Comparison of ENCODE assay signal across 30 mouse cellular contexts in genomic region chr10:21613021-21613860, GRCm38 (mm10). TPM values are rescaled to one million over a fixed set of nuclear protein-coding genes. Genes with fewer than 3 reads are reported as not detected.
DNase-seq lines count a peak whose midpoint lies in the region; ATAC-seq and TF ChIP-seq lines count a peak whose summit lies in the region.
"Had no signal": no experiment of that assay in that cellular context is flagged by ENCODE, and none has a peak within 500 bp of the region (broad histone marks: within the 10 kb centered on the region; RNA-seq: fewer than 3 reads in every experiment).

No protein-coding gene starts in this region.

- no peak for ATAC-seq in intestine, postnatal 0 days
- peak; percentile 65; the same call in 1 of the 2 replicates for ATAC-seq in kidney, postnatal 0 days (replicated peaks; ENCODE audit: low FRiP score, low read depth)
- ATAC-seq: forebrain, embryonic 14.5 days; liver, embryonic 12.5 days; midbrain, embryonic 15.5 days had no signal

- intact Hi-C loops in heart, postnatal 14 days (cut with DNase I) = no loop called here
- intact Hi-C loops in left cerebral cortex, adult 2 months (cut with DNase I) = no loop called here

- H3K36me3 ChIP-seq in intestine, postnatal 0 days (ENCODE audit: control insufficient read depth, insufficient read depth) = no peaks in the 10 kb centered on the region
- H3K36me3 ChIP-seq in kidney, postnatal 0 days (ENCODE audit: insufficient read depth, low read length) = no peaks in the 10 kb centered on the region
- H3K36me3 ChIP-seq in embryonic facial prominence, embryonic 10.5 days (replicated peaks) = no peaks in the 10 kb centered on the region
- H3K36me3 ChIP-seq: embryonic facial prominence, embryonic 12.5 days; limb, embryonic 12.5 days; liver, embryonic 12.5 days; midbrain, embryonic 15.5 days; neural tube, embryonic 15.5 days had no signal

- no peaks in the 10 kb centered on the region for H3K27me3 ChIP-seq in intestine, postnatal 0 days (replicated peaks; ENCODE audit: control insufficient read depth, insufficient read depth, low read length)
- H3K27me3 ChIP-seq in kidney, postnatal 0 days (ENCODE audit: insufficient read depth, low read length) = no peaks in the 10 kb centered on the region
- H3K27me3 ChIP-seq in embryonic facial prominence, embryonic 10.5 days (replicated peaks; ENCODE audit: low read depth, poor library complexity, severe bottlenecking) = no peaks in the 10 kb centered on the region
- H3K27me3 ChIP-seq: CH12.LX; embryonic facial prominence, embryonic 12.5 days; limb, embryonic 12.5 days; liver, embryonic 12.5 days; neural tube, embryonic 15.5 days had no signal

- H3K27ac ChIP-seq in intestine, postnatal 0 days (ENCODE audit: low read depth, low read length) = peak overlapping the region; percentile 67
- peak overlapping the region; percentile 70 for H3K27ac ChIP-seq in kidney, postnatal 0 days
- no peak overlapping the region for H3K27ac ChIP-seq in embryonic facial prominence, embryonic 10.5 days (replicated peaks)
- no peak overlapping the region for H3K27ac ChIP-seq in left cerebral cortex, adult 2 months
- H3K27ac ChIP-seq: embryonic facial prominence, embryonic 12.5 days; hindbrain, embryonic 14.5 days; limb, embryonic 12.5 days; liver, embryonic 12.5 days; midbrain, embryonic 15.5 days; neural tube, embryonic 15.5 days had no signal

- no peak overlapping the region for H3K9ac ChIP-seq in intestine, postnatal 0 days (ENCODE audit: low read depth, low read length)
- H3K9ac ChIP-seq in kidney, postnatal 0 days (ENCODE audit: low read depth, low read length) = no peak overlapping the region
- H3K9ac ChIP-seq: embryonic facial prominence, embryonic 12.5 days; hindbrain, embryonic 14.5 days; limb, embryonic 12.5 days; liver, embryonic 12.5 days; midbrain, embryonic 15.5 days; neural tube, embryonic 15.5 days had no signal

- WGBS in intestine, postnatal 0 days = 67% methylated on average over 4 of the region's 4 CpGs
- 37% methylated on average over 4 of the region's 4 CpGs for WGBS in kidney, postnatal 0 days
- 83% methylated on average over 4 of the region's 4 CpGs for WGBS in embryonic facial prominence, embryonic 10.5 days

- no peak overlapping the region for H3K4me2 ChIP-seq in intestine, postnatal 0 days (replicated peaks; ENCODE audit: low read depth)
- no peak overlapping the region for H3K4me2 ChIP-seq in kidney, postnatal 0 days (ENCODE audit: low read length)
- H3K4me2 ChIP-seq: embryonic facial prominence, embryonic 12.5 days; heart, embryonic 11.5 days; hindbrain, embryonic 14.5 days; limb, embryonic 12.5 days; liver, embryonic 12.5 days; midbrain, embryonic 15.5 days; neural tube, embryonic 15.5 days had no signal

- no peaks in the 10 kb centered on the region for H3K9me3 ChIP-seq in intestine, postnatal 0 days (ENCODE audit: control insufficient read depth)
- H3K9me3 ChIP-seq in kidney, postnatal 0 days (replicated peaks; ENCODE audit: low read length) = no peaks in the 10 kb centered on the region
- H3K9me3 ChIP-seq in embryonic facial prominence, embryonic 10.5 days = no peaks in the 10 kb centered on the region
- H3K9me3 ChIP-seq: embryonic facial prominence, embryonic 12.5 days; limb, embryonic 12.5 days; liver, embryonic 12.5 days; midbrain, embryonic 15.5 days; neural tube, embryonic 15.5 days had no signal

- peak; percentile 74 for DNase-seq in heart, adult 11 months
- no peak for DNase-seq in heart, postnatal 14 days
- peak; percentile 31 for DNase-seq in kidney, postnatal 0 days (ENCODE audit: low spot score)
- DNase-seq in embryonic facial prominence, embryonic 10.5 days (ENCODE audit: low spot score) = no peak
- no peak for DNase-seq in thymus, postnatal 0 days (ENCODE audit: low spot score)
- DNase-seq in left cerebral cortex, adult 2 months (ENCODE audit: extremely low spot score in 1 of 2, low spot score in 2 of 2) = no peak
- DNase-seq: cerebellum, adult 9-11 months; lung, adult 2 months; lung, postnatal 36 days; thymus, postnatal 14 days had no signal

- H3K4me1 ChIP-seq in intestine, postnatal 0 days (replicated peaks; ENCODE audit: control insufficient read depth, insufficient read depth, low read length) = peaks cover 9% of the 10 kb centered on the region; the same call in 1 of the 2 replicates
- H3K4me1 ChIP-seq in kidney, postnatal 0 days (replicated peaks; ENCODE audit: insufficient read depth, low read length) = 0 out of 2 replicates have a peak, but pooled peaks cover 4% of the 10 kb centered on the region
- H3K4me1 ChIP-seq in embryonic facial prominence, embryonic 10.5 days = no peaks in the 10 kb centered on the region
- H3K4me1 ChIP-seq: embryonic facial prominence, embryonic 12.5 days; liver, embryonic 12.5 days; midbrain, embryonic 15.5 days; neural tube, embryonic 15.5 days had no signal

- TF ChIP-seq CTCF in intestine, postnatal 0 days (IDR thresholded peaks at IDR 0.05; ENCODE audit: low read depth) = no peak
- TF ChIP-seq CTCF in kidney, postnatal 0 days (IDR thresholded peaks at IDR 0.05; ENCODE audit: low read depth) = no peak
- no peak for TF ChIP-seq CTCF in left cerebral cortex, adult 2 months (IDR thresholded peaks at IDR 0.05)

- H3K4me3 ChIP-seq in intestine, postnatal 0 days (ENCODE audit: low read depth, low read length) = no peak overlapping the region
- no peak overlapping the region for H3K4me3 ChIP-seq in kidney, postnatal 0 days (replicated peaks; ENCODE audit: low read depth, low read length)
- H3K4me3 ChIP-seq in embryonic facial prominence, embryonic 10.5 days = no peak overlapping the region
- no peak overlapping the region for H3K4me3 ChIP-seq in left cerebral cortex, adult 2 months
- H3K4me3 ChIP-seq: embryonic facial prominence, embryonic 12.5 days; erythroblast, embryonic 14.5 days; limb, embryonic 12.5 days; liver, embryonic 12.5 days; midbrain, embryonic 15.5 days; neural tube, embryonic 15.5 days had no signal

RNA-seq across cellular contexts. Expression of gene 1700020N01Rik, which starts 20.3 kb away (rescaled TPM):
- total RNA-seq in heart, postnatal 14 days (2021) = not detected
- polyA plus RNA-seq in intestine, postnatal 0 days (2015; fragmentation: Nextera tagmentation; extraction: Ambion mirVana) = 1.4 and 2.1 TPM in 2 replicates
- 0.29 and 0.36 TPM in 2 replicates for polyA plus RNA-seq in kidney, postnatal 0 days (2015; fragmentation: Nextera tagmentation; extraction: Ambion mirVana)
- polyA plus RNA-seq in embryonic facial prominence, embryonic 10.5 days (2016; fragmentation: Nextera tagmentation; extraction: Ambion mirVana) = not detected in 2 replicates
- 0.34 TPM in 1 of 2 replicates, not detected in the other for polyA plus RNA-seq in thymus, postnatal 0 days (2015; fragmentation: Nextera tagmentation; extraction: Ambion mirVana)
- not detected for total RNA-seq in left cerebral cortex, adult 2 months (2021)
- total RNA-seq: adrenal gland, adult 18-20 months; CH12.LX; gastrocnemius, postnatal 4 days; heart, postnatal 25 days; layer of hippocampus, postnatal 10 days; megakaryocyte-erythroid progenitor cell, adult 5-6 weeks; MEL had no signal
- polyA plus RNA-seq: cortical plate, adult 2 months; embryonic facial prominence, embryonic 12.5 days; erythroblast, embryonic 14.5 days; forebrain, embryonic 14.5 days; hindbrain, embryonic 14.5 days; intestine, embryonic 14.5 days; limb, embryonic 12.5 days; liver, embryonic 12.5 days; lung, adult 2 months; midbrain, embryonic 15.5 days; neural tube, embryonic 15.5 days; stomach, embryonic 16.5 days had no signal

Comparison
In these comparisons a context has a peak if more than half of its experiments do, and no peak if none do; other contexts are left out.
1. DNase-seq: peak in heart, adult 11 months (single experiment) and kidney, postnatal 0 days (single experiment); none in heart, postnatal 14 days (0 of 2), embryonic facial prominence, embryonic 10.5 days (single experiment), thymus, postnatal 0 days (single experiment) and left cerebral cortex, adult 2 months (0 of 2).
2. H3K27ac ChIP-seq: peak in intestine, postnatal 0 days (single experiment) and kidney, postnatal 0 days (single experiment); none in embryonic facial prominence, embryonic 10.5 days (single experiment) and left cerebral cortex, adult 2 months (single experiment).